Mouse (Mus musculus): ENCODE measurements around the gene Aspdh.

Gene Aspdh

DNA sequence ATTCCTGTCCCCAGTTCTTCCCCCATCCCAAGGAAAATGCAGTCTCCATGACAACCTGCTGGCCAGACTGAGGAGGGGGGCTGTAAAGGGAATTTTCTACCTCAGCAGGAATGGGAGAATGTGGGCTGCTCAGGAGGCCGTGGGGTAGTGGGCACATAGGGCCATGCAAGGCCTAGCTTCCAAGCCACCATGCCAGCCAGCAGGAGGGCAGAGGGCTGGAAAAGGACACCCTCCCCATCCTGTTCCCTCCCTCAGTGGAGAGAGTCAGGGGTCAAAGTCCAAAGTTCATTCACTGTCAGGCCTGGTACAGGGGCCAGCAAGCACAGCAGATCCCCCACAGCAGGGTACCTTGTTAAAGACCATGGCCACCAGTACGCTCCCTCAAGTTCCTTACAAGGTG lies at the start of gene Aspdh:
Aspdh (plus strand) TSS at position 281 of the 400 bp plus-strand sequence.
- DNase-seq = peak; percentile 4

DNA sequence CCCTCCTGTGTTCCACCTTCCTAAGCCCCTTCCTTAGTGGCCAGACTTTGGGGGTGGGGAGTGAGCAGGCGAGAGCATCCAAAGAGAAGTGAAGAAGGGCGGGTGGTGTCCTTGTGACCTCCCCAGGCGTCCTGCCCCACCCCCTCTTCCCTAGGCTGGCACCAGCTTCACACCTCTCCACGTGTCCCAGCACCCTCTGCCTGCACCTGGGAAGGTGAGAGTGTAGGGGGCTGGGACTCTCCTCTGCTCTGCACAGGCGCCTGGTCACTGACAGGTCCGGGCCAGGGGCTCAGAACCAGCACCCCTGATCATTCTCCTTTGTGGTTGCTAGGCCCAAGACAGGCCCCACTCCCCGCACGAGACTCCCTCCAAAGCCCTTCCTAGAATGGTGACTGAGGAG lies 37.5 kb upstream of the Aspdh start:
- DNase-seq = no peak

DNA sequence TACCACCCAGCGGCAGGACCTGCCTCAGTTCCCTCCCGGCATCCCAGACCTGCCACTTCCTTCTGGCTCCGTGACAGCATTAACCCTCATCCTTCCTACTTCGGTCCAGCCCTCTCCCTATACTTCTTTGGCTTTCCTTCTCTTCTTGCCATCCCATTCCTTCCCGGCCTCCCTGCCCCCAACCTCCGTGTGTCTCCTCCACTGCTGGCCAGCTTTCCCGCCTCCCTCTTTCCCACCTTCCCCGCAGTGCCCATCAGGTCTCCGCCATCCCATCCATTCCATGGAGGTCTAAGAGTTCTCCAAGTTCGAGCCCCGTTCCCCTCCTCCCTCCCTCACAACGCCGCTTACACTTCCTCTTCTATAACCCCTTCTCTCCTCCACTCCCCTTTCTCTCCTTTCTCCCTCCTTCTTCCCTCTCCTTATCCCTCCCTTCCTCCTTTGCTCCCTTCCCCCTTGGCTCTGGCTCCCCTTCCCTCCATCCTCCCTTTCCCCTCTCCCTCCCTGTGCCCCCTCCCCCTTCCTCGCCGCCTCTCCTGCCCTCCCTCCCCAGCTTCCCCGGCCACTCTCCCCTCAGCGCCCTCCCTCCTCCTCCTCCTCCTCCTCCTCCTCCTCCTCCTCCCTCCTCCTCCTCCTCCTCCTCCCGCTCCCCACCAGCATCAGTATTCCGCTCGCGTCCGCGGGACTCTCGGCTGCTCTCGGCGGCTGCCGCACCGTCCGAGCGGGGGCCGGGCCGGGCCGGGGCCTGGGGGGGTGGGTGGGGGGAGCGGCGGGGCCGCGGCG lies 36.8 kb upstream of the Aspdh start:
- DNase-seq = no peak

DNA sequence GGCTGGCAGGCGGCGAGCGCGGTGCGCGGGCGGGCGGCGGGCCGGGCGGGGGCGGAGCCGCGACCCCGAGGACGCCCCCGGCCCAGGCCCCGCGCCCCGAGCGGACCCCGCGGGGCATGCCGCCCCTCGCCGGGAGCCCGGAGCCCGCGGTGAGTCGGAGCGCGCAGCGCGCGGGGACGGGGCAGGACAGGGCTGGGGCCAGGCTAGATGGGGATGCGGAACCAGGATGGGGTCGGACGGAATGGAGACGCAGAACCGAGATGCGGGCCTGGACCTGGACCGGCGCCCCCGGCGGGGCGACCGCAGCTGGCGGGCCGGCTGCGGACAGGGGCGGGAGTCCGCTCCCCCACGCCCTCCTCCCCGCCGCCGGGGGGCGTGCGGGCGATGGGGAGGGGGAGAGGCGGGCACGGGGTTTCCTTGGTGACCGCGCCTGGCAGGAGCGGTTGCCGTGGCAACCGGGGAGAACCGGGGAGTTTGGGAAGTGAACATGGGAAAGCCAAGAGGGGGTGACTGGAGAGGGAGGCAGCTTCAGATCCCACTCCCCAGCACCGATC lies 36.1 kb upstream of the Aspdh start, which contains the start of gene Lrrc4b:
Lrrc4b (plus strand) TSS at position 51 of the 554 bp plus-strand sequence.
- DNase-seq = no peak

DNA sequence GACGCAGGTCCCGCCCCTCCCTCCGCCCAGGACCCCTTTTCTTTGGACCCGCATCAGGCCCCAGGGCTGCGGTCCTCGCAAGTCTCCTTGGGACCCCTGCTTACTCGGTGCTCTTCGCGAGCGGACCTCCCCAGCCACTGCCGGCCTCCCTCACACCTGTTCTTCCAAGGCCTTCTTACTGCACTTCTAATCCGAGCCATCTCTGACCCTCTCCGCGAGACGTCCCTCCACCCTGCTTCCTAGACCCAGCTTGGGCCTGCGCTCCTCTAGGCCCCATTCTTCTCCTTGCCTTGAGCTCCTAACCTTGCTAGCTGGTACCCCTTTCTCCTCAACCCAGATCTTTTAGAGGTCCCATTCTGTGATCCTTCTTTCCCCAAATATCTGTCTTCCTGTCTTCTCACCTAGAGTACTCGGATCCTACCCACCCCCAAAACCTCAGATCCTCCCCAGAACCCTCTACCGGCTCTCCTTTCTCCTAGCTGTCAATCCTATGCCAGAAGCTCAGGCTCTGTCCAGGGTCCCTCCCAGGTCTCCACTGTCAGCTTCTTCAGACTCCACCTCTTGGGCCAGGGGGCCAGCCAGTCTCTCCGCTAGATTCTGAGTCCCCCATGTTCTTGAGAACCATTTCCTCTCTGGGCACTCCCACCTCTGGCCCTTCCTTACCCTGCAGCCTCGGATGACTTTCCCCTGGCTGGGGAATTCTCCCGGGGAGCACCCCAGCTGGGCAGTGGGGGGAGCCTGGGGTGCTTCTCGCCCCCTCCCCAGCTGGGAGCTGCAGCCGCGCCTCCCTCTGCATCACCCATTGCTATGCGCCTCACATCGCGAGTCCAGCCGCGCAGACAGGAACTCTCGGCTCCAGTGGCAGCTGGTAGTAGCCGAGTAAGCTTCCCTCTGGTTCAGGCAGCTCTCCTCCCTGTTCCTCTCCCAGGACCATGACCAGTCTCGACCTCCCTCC lies 35.4 kb upstream of the Aspdh start:
- DNase-seq = no peak

DNA sequence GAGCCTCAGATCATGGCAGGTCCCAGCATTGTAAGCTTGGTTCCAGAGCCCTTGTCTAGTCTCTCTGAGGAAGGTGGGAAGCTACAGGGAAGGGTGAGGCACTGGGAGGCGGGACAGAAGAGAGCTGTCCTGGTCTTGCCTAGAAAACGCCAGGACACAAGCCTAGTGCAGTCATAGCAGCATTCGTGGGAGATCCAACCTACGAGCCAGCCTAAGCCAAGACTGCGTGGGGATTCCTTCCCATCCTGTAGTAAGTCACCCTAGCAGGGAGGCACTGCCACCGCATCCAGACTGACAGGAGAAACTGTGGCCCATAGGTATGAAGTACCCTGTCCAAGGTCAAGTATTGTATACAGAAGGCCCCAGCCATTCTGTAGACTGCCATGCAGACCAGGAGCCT lies 32.6 kb upstream of the Aspdh start:
- DNase-seq = no peak

DNA sequence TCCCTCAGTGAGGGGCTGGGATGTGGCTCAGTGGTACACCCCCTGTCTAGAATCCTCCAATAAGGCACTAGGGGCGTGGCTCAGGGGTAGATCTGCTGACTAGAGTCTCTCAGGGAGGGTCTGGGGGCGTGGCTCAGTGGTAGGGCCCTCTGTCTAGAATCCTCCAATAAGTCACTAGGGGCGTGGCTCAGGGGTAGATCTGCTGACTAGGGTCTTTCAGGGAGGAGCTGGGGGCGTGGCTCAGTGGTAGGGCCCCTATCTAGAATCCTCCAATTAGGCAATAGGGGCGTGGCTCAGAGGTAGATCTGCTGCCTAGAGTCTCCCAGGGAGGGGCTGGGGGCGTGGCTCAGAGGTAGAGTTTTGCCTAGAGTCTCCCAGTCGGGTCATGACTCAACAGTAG lies 31.8 kb upstream of the Aspdh start:
- DNase-seq = peak; percentile 42

DNA sequence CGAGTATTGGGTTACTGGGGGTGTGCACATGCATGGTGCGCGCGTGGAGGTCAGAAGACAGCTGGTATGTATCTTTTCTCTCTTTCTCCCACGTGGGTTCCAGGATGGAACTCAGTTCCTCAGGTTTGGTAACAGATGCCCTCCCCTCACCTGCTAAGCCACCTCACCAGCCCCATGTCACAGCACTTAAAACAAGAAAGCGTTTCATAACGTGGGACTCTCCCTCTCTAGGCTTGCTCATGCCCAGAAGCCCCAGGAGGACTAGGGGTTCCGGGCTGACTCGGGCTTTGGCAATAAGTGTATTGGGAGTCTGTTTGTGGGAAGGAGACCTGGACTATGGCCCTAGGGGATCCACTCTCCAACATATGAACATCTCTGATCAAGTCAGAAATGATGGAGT lies 31.1 kb upstream of the Aspdh start:
- DNase-seq = no peak

DNA sequence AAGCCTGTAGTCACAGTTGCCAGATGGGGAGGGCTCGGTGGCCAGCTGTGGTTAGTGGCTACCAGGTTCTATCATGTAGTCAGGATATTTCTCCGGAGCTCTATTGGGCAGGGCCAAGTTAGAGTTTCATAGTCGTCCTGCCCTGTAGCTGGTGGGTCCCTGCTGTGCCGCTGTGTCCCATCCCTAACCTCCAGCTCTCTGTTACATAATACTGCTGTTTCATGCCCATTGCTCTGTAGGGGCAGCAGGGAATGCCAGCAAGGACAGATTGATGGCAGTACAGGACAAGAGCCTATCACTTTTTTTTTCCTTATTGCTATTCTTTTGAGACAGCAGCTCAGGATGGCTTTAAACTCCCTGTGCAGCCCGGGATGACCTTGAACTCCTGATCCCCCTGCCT lies 29.4 kb upstream of the Aspdh start:
- DNase-seq = no peak

DNA sequence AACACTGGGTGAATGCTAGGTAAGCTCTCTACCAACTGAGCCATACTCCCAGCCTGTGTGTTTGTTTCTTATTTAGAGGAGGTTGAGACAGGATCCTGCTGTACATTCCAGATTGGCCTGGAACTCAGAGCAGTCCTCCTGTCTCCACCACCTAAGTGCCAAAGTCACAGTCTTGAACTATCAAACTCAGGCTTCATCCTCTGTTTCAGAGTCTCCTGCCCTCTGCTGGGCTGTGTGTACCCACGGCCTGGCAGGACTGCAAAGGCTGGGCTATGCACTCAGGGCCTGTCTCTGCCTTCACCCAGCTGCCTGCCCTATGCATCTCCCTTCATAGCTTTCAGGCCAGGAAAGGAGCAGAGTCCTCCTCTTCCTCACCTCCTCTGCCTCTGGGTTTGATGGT lies 28.9 kb upstream of the Aspdh start:
- DNase-seq = no peak

DNA sequence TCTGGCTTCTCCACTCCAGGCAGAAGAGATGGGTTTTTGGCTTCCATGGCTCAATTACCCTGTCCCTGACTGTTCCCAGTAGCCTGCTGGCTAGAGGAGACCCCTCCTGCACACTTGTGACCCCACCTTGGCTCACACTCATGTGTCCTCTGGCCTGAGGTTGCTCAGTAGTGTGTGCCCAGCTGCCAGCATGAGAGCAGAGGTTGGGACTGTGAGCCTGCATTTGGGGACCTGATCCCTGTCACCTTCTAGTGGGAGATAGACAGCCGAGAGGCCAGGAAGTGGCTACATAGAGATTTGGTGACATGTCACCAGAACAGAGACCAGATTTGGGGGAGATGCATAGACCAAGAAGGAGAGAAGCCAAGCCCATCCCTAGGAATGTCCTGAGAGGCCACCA lies 28.0 kb upstream of the Aspdh start:
- DNase-seq = no peak

DNA sequence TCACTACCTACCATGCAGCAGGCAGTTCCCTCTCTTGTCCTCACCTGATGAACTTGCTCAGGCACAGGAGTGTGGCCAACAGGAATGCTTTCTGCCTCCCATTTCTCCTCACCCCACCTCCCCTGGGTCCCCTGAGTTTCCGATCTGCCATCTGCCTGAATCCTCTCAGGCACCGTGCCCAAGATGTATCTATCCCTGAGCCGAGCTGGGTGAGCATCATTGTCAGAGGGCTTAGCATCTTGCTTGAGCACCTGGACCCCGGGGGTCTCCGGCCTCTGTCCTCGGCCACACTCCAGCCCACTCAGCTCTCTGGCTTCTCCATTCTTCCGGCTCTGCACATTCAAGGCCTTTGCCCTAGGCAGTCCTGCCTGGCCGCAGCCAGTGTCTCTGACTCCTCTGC lies 27.3 kb upstream of the Aspdh start:
- no peak for DNase-seq

DNA sequence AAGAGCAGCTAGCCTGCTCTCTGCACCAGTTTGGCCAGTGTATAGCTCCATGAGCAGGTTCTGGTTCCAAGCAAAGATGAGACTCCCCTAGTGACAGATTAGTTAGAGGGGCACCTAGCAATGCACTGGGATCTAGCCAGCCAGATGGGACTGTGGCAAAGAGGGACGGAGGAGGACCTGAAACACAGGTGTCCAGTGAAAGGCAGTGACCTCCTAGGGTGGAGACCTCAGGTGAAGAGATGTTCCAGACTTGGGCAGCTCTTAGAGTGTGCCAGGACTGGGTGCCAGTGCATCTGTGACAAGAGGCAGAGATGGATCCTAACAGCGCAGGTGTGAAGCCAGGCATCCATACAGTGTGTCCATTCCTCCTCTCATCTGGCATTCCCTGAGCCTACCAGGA lies 25.5 kb upstream of the Aspdh start:
- DNase-seq = no peak

DNA sequence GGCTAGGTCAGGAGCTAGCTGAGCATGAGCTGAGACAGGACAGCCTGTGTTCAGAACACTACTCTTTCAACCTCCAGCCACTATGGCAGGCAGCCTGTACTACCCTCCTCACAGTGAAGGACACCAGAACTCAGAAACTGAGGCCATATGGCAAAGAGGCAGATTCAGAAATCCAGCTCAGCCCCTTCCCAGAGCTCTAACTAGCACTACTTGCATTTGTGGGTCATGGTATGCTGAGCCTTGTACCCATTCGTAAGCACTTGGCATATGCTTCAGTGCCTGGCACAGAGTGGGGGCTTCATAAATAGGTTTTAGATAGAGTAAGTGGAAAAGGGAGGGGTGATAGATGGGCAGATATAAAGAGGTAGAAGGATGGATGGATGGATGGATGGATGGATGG lies 24.7 kb upstream of the Aspdh start:
- no peak for DNase-seq

DNA sequence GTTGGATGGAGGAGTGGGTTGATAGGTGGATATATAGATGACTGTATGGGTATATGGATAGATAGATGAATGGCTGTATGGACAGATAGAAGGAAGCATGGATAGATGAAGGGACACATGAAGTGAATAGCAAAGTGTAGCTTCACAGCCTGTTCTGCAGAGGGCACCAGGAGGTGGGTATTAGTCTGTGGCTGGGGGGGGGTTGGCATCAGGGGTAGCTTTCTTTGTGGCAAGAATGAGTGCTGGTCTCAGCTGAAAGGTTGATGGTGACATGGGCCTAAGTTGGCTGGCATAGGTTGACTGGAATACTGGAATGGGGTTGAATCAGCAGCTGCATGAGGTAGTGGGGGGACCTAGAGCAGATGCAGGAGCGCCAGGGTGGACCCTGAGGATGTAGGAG lies 24.0 kb upstream of the Aspdh start:
- no peak for DNase-seq

DNA sequence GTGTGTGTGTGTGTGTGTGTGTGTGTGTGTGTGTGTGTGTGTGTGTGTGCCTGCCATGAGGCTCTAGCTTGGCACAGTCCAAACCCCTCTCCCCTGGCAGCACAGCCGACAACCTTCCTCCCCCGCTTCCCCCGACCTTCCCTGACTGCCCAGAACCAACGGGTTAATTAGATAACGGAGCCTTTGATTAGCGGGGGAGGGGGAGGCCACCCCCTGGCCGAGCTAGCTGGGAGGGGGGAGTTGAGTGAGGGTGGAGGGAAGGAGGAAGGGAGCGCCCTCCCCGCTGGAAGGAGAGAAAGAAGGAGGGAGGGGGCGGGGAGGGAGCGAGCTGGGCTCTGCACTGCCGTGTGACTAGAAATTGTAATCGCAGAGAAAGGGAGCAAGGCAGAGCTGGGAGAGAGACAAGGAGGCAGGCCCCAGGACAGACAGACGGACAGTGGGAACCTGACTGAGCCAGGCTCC lies 23.5 kb upstream of the Aspdh start:
- DNase-seq = no peak

DNA sequence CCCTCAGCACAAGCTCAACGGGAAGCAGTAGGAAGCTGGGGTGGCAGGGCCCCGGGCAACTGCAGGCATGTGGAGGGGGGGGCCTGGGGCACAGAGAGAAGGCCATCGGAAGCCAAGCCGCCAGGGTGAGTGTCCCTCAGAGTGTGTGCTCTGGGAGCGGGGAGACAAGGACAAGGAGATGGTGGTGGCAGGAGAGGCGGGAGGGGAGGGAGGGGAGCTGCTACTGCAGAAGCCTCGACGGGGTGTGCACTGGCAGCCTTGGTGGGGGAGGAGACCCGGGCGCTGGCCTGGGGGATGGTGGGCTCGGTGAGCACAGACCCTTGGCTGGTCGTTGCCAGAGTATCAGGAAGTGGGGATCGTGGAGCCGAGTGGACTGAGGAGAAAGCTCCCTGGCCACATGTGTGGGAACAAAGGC lies 22.8 kb upstream of the Aspdh start:
- DNase-seq = no peak

DNA sequence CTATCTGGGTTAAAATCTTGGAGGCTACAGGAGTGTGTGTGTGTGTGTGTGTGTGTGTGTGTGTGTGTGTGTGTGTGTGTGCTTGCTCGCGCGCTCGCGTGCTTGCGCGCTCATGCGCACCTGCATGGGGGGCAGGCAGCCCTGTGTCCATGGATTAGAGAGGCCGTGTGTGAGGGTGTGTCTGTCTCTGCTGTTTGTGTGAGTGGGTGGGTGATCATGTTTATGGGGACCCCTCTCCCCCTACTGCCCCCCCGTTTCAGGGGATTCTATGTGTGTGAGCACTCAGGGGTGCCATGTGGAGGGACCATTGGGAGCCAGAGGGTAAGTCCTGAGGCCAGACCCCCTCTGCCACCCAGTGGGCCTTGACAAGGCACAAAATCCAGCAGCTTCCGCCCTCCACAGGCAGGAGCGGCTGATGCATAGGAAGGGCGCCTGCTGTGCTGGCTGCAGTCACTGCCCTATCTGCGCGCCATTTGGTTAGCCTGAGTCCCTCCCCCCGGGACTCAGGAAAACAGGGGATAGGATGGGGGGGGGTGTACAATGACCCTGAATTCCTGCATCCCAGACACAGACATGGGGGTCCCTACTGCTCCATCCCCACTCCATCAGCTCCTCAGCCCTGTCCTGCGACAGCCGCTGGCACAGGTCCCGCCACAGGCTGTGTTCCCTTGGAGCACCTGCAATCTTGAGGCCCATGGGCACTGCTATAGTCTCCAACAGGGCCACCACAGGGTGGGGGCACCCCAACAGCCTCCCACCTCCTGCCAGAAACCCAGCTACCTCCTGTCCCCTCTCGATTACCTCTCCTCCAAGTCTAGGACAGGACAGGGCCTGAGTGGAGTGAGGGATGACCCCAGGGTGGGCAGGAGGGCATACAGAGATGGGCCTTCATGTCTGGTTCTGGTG lies 21.7 kb upstream of the Aspdh start:
- DNase-seq = no peak

DNA sequence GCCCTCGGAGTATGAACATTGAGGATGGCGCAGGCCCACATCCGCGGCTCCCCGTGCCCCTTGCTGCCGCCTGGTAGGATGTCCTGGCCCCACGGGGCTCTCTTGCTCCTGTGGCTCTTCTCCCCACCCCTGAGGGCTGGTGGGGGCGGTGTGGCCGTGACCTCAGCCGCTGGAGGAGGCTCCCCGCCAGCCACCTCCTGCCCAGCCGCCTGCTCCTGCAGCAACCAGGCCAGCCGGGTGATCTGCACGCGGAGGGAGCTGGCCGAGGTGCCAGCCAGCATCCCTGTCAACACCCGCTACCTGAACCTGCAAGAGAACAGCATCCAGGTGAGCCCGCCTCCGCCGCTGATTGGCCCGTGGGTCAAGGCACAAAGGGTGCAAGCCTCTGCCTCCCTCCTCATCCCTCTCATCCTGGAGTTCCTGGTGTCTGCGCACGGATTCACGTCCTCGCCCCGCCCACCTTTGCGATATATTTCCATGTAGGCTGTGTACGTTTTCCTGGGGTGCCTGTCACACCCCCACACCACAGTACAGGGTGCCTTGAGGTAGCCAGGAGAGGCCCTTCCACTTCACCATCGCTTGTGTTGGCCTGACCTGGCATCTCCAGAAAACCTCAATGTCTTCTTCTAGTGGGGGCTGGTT lies 20.2 kb upstream of the Aspdh start:
- DNase-seq = no peak

DNA sequence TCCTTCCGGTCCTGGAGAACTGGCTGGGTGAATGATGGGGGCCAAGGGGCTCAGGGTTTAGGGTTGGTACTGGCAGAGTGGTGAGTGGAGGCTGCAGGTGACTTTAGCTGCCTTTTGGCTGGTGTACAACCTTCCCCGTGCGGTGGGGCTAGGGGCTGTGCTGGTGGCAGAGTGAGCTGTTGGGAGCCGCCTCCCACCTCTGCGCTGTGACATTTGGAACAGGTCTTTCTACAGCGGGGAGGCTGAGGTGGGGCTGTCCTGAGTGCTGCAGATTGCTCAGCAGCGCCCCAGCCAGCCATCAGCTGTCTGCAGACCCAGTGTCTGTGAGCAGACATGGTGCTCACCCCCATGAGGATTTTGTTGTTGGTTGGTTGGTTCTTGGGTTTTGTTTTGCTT lies 19.7 kb upstream of the Aspdh start:
- DNase-seq = no peak

DNA sequence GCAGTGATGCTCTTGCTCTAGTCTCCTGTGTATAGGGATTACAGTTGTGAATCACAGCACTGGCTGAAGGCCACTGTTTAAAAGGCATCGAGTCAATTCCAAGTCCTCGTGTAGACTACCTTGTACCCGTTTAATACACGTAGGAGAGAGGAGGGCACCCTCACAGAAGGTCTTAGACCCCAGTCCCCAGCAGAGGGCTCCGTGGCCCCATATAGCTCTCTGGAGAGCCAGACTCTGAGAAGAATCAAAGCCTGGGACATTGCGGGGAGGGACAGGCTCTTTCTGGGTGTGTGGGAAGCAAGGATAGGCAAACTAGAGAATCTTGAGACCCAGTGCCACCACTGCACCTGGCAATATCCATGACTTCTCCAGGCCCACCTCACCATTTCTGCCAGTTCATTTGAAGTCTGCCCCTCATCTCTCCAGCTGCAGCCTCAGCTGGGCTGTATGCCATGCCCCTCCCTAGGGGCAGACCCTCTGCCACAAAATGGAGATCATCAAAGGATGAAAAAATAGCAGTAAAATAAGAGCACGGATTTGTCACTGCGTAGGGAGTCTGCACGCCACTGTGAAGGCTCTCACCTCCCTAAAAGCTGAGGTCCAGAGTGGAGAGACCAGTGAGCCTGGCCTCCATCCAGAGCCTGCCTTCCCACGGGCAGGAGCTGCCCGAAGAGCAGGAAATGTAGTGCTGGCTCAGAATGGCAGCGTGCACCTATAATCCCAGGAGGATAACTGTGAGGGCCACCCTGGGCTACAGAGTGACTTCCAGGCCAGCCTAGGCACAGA lies 18.9 kb upstream of the Aspdh start:
- DNase-seq = no peak

Measured in thymus, postnatal 4 days (tissue).